In the genomic region with DNA sequence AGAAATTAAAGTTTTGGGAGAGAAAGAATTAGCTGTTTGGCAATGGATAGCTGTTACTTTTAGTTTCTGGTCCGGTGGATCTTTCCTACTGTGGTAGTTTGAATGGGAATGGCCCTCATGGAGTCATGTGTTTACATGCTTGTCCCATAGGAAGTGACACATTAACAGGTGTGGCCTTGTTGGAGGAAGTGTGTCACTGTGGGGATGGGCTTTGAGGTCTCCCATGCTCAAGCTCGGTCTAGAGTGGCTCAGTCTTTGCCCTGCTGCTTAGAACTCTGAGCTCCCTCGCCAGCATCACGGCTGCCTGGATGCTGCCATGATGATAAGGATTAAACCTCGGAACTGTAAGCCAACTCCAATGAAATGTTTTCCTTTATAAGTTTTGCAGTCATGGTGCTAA, we compare ENCODE assay signal across 10 mouse cellular contexts. TPM values are rescaled to one million over a fixed set of nuclear protein-coding genes. Genes with fewer than 3 reads are reported as not detected.
DNase-seq lines count a peak whose midpoint lies in the region; ATAC-seq lines count a peak whose summit lies in the region.
"Had no signal": no experiment of that assay in that cellular context is flagged by ENCODE, and none has a peak within 500 bp of the region (broad histone marks: within the 10 kb centered on the region; RNA-seq: fewer than 3 reads in every experiment).

No protein-coding gene starts in this region.

- peaks cover 8% of the 10 kb centered on the region; the same call in 1 of the 2 replicates for H3K36me3 ChIP-seq in embryonic facial prominence, embryonic 13.5 days
- no peaks in the 10 kb centered on the region for H3K36me3 ChIP-seq in embryonic facial prominence, embryonic 10.5 days (replicated peaks)
- no peaks in the 10 kb centered on the region for H3K36me3 ChIP-seq in limb, embryonic 12.5 days
- H3K36me3 ChIP-seq in limb, embryonic 10.5 days, result no peaks in the 10 kb centered on the region
- peaks cover 22% of the 10 kb centered on the region for H3K36me3 ChIP-seq in megakaryocyte, embryonic 14.5 days (replicated peaks; ENCODE audit: low read length)

- no peak for ATAC-seq in embryonic facial prominence, embryonic 13.5 days (ENCODE audit: insufficient number of reproducible peaks, insufficient read depth, low FRiP score, low TSS enrichment, low read depth)
- no peak for ATAC-seq in limb, embryonic 12.5 days (ENCODE audit: insufficient number of reproducible peaks, insufficient read depth, low FRiP score, low TSS enrichment, low read depth)

- H3K4me1 ChIP-seq in embryonic facial prominence, embryonic 13.5 days, result peaks cover 8% of the 10 kb centered on the region; the same call in 1 of the 2 replicates
- peaks cover 17% of the 10 kb centered on the region for H3K4me1 ChIP-seq in embryonic facial prominence, embryonic 10.5 days
- H3K4me1 ChIP-seq in limb, embryonic 12.5 days (replicated peaks), result 0 out of 2 replicates have a peak, but pooled peaks cover 14% of the 10 kb centered on the region
- peaks cover 18% of the 10 kb centered on the region for H3K4me1 ChIP-seq in limb, embryonic 10.5 days
- H3K4me1 ChIP-seq in megakaryocyte, embryonic 14.5 days, result peaks cover 42% of the 10 kb centered on the region

- no peak overlapping the region for H3K9ac ChIP-seq in embryonic facial prominence, embryonic 13.5 days
- H3K9ac ChIP-seq in limb, embryonic 12.5 days (replicated peaks), result no peak overlapping the region

- no peak overlapping the region for H3K4me3 ChIP-seq in embryonic facial prominence, embryonic 13.5 days
- H3K4me3 ChIP-seq in embryonic facial prominence, embryonic 10.5 days, result no peak overlapping the region
- no peak overlapping the region for H3K4me3 ChIP-seq in limb, embryonic 12.5 days (replicated peaks)
- no peak overlapping the region for H3K4me3 ChIP-seq in limb, embryonic 10.5 days
- peak overlapping the region; percentile 76 for H3K4me3 ChIP-seq in megakaryocyte, embryonic 14.5 days (replicated peaks)

- no peak for DNase-seq in embryonic facial prominence, embryonic 10.5 days (ENCODE audit: low spot score)
- no peak for DNase-seq in limb, embryonic 10.5 days (ENCODE audit: low spot score)
- DNase-seq in NIH3T3 (ENCODE audit: low read depth), result peak; percentile 16
- no peak for DNase-seq in T-cell, adult 2 months (ENCODE audit: low spot score)
- DNase-seq in cerebellum, adult 11-12 months, result no peak
- DNase-seq: kidney, adult 11 months had no signal

- H3K4me2 ChIP-seq in embryonic facial prominence, embryonic 13.5 days, result peak overlapping the region; percentile 61; the same call in 1 of the 2 replicates
- peak overlapping the region; percentile 65; the same call in 1 of the 2 replicates for H3K4me2 ChIP-seq in limb, embryonic 12.5 days

- WGBS in embryonic facial prominence, embryonic 13.5 days, result 81% methylated on average over 5 of the region's 5 CpGs
- 89% methylated on average over 5 of the region's 5 CpGs for WGBS in embryonic facial prominence, embryonic 10.5 days
- WGBS in limb, embryonic 12.5 days, result 94% methylated on average over 5 of the region's 5 CpGs
- WGBS in limb, embryonic 10.5 days, result 86% methylated on average over 5 of the region's 5 CpGs

- no peak overlapping the region for H3K27ac ChIP-seq in embryonic facial prominence, embryonic 13.5 days
- H3K27ac ChIP-seq in embryonic facial prominence, embryonic 10.5 days (replicated peaks), result no peak overlapping the region
- H3K27ac ChIP-seq in limb, embryonic 12.5 days, result no peak overlapping the region
- H3K27ac ChIP-seq in limb, embryonic 10.5 days, result no peak overlapping the region

- no peaks in the 10 kb centered on the region for H3K27me3 ChIP-seq in embryonic facial prominence, embryonic 13.5 days
- no peaks in the 10 kb centered on the region for H3K27me3 ChIP-seq in embryonic facial prominence, embryonic 10.5 days (replicated peaks; ENCODE audit: low read depth, poor library complexity, severe bottlenecking)
- H3K27me3 ChIP-seq in limb, embryonic 12.5 days, result no peaks in the 10 kb centered on the region
- no peaks in the 10 kb centered on the region for H3K27me3 ChIP-seq in limb, embryonic 10.5 days (ENCODE audit: low read depth, poor library complexity, severe bottlenecking)
- no peaks in the 10 kb centered on the region for H3K27me3 ChIP-seq in megakaryocyte, embryonic 14.5 days (replicated peaks)
- H3K27me3 ChIP-seq: forebrain, embryonic 13.5 days had no signal

- no peaks in the 10 kb centered on the region for H3K9me3 ChIP-seq in embryonic facial prominence, embryonic 13.5 days
- no peaks in the 10 kb centered on the region for H3K9me3 ChIP-seq in embryonic facial prominence, embryonic 10.5 days
- H3K9me3 ChIP-seq in limb, embryonic 12.5 days, result no peaks in the 10 kb centered on the region
- no peaks in the 10 kb centered on the region for H3K9me3 ChIP-seq in limb, embryonic 10.5 days (replicated peaks)
- H3K9me3 ChIP-seq in megakaryocyte, embryonic 14.5 days, result no peaks in the 10 kb centered on the region
- H3K9me3 ChIP-seq: forebrain, embryonic 13.5 days had no signal

RNA-seq across cellular contexts. Expression of gene Ctbs, which starts 1.8 kb away (rescaled TPM):
- polyA plus RNA-seq in embryonic facial prominence, embryonic 13.5 days (2015; fragmentation: Nextera tagmentation; extraction: Ambion mirVana), result 9.1 and 9.6 TPM in 2 replicates
- polyA plus RNA-seq in embryonic facial prominence, embryonic 10.5 days (2016; fragmentation: Nextera tagmentation; extraction: Ambion mirVana), result 4.4 and 5.2 TPM in 2 replicates
- 6.4 and 7.2 TPM in 2 replicates for polyA plus RNA-seq in limb, embryonic 12.5 days (2016; fragmentation: Nextera tagmentation; extraction: Ambion mirVana)
- polyA plus RNA-seq in limb, embryonic 10.5 days (2016; fragmentation: Nextera tagmentation; extraction: Ambion mirVana), result 3.3 and 4.7 TPM in 2 replicates
- 5.9 and 21.7 TPM in 2 replicates for polyA plus RNA-seq in megakaryocyte, embryonic 14.5 days (2012; ENCODE audit: insufficient read depth, low replicate concordance)

RNA-seq across cellular contexts. Expression of gene Ssx2ip, which starts 46.9 kb away (rescaled TPM):
- 22.1 and 26.4 TPM in 2 replicates for polyA plus RNA-seq in embryonic facial prominence, embryonic 13.5 days (2015; fragmentation: Nextera tagmentation; extraction: Ambion mirVana)
- 28.0 and 30.5 TPM in 2 replicates for polyA plus RNA-seq in embryonic facial prominence, embryonic 10.5 days (2016; fragmentation: Nextera tagmentation; extraction: Ambion mirVana)
- 19.6 and 21.6 TPM in 2 replicates for polyA plus RNA-seq in limb, embryonic 12.5 days (2016; fragmentation: Nextera tagmentation; extraction: Ambion mirVana)
- 20.1 and 23.0 TPM in 2 replicates for polyA plus RNA-seq in limb, embryonic 10.5 days (2016; fragmentation: Nextera tagmentation; extraction: Ambion mirVana)
- 0.51 and 10.1 TPM in 2 replicates for polyA plus RNA-seq in megakaryocyte, embryonic 14.5 days (2012; ENCODE audit: insufficient read depth, low replicate concordance)

RNA-seq across cellular contexts. Expression of gene Spata1, which starts 48.2 kb away (rescaled TPM):
- polyA plus RNA-seq in embryonic facial prominence, embryonic 13.5 days (2015; fragmentation: Nextera tagmentation; extraction: Ambion mirVana), result 9.9 and 10.2 TPM in 2 replicates
- 6.0 and 7.4 TPM in 2 replicates for polyA plus RNA-seq in embryonic facial prominence, embryonic 10.5 days (2016; fragmentation: Nextera tagmentation; extraction: Ambion mirVana)
- 7.9 and 8.7 TPM in 2 replicates for polyA plus RNA-seq in limb, embryonic 12.5 days (2016; fragmentation: Nextera tagmentation; extraction: Ambion mirVana)
- polyA plus RNA-seq in limb, embryonic 10.5 days (2016; fragmentation: Nextera tagmentation; extraction: Ambion mirVana), result 3.9 and 6.8 TPM in 2 replicates
- 0.56 and 0.61 TPM in 2 replicates for polyA plus RNA-seq in megakaryocyte, embryonic 14.5 days (2012; ENCODE audit: insufficient read depth, low replicate concordance)

RNA-seq across cellular contexts. Expression of gene Gng5, which starts 48.2 kb away (rescaled TPM):
- polyA plus RNA-seq in embryonic facial prominence, embryonic 13.5 days (2015; fragmentation: Nextera tagmentation; extraction: Ambion mirVana), result 857 and 874 TPM in 2 replicates
- 1,248 and 1,288 TPM in 2 replicates for polyA plus RNA-seq in embryonic facial prominence, embryonic 10.5 days (2016; fragmentation: Nextera tagmentation; extraction: Ambion mirVana)
- polyA plus RNA-seq in limb, embryonic 12.5 days (2016; fragmentation: Nextera tagmentation; extraction: Ambion mirVana), result 1,072 and 1,099 TPM in 2 replicates
- polyA plus RNA-seq in limb, embryonic 10.5 days (2016; fragmentation: Nextera tagmentation; extraction: Ambion mirVana), result 1,264 and 1,383 TPM in 2 replicates
- polyA plus RNA-seq in megakaryocyte, embryonic 14.5 days (2012; ENCODE audit: insufficient read depth, low replicate concordance), result 162 and 413 TPM in 2 replicates
